Mouse (Mus musculus): ENCODE data around the gene Rb1. TPM values are rescaled to one million over a fixed set of nuclear protein-coding genes. Genes with fewer than 3 reads are reported as not detected.

The Rb1 gene
- polyA plus RNA-seq, 1 experiment from 2014 or later = 21.2 TPM

DNA sequence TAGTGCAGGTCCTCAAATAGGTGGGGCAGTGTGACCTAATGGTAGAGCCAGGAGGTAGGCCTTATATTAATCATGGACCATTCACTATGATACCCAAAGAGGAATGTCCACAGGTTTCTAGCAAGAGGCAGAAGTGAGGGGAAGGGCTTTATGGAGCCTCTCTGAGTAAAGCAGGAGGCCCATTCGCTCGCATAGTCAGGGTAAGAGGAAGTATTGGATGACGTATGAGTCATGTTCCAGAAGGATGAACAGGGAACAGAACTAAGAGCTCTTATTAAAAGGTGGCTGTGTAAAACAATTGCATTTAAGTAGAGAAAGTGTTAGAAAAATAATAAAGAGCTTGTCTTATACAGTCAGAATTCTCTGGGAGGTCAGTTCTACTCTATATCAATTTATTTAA, 145.0 kb downstream of the Rb1 start:
- Histone ChIP-seq H3K27ac (no peak overlapping the region), H3K4me3 (replicated peaks) (no peak overlapping the region), H3K9me3 (no peaks in the 10 kb centered on the region), H3K36me3 (peaks cover 75% of the 10 kb centered on the region), H3K9ac (replicated peaks) (no peak overlapping the region), H3K4me1 (replicated peaks) (peaks cover 4% of the 10 kb centered on the region; the same call in 1 of the 2 replicates), H3K4me2 (replicated peaks) (no peak overlapping the region), H3K27me3 (no peaks in the 10 kb centered on the region)
- no peak for ATAC-seq
- WGBS = 92% methylated on average over 3 of the region's 3 CpGs

- H3K27ac ChIP-seq = no peak overlapping the region
- no peak for ATAC-seq
- H3K36me3 ChIP-seq = peaks cover 71% of the 10 kb centered on the region
- H3K27me3 ChIP-seq = no peaks in the 10 kb centered on the region
- no peak overlapping the region for H3K9ac ChIP-seq (replicated peaks)
- H3K4me1 ChIP-seq (replicated peaks) = peaks cover 4% of the 10 kb centered on the region; the same call in 1 of the 2 replicates
- H3K4me3 ChIP-seq (replicated peaks) = no peak overlapping the region
- H3K9me3 ChIP-seq = no peaks in the 10 kb centered on the region
- H3K4me2 ChIP-seq (replicated peaks) = no peak overlapping the region
- WGBS = 95% methylated on average over 4 of the region's 4 CpGs
These were observed 146.4 kb downstream of the Rb1 start for GRCm38 (mm10) chr14:73179221-73179681.

DNA sequence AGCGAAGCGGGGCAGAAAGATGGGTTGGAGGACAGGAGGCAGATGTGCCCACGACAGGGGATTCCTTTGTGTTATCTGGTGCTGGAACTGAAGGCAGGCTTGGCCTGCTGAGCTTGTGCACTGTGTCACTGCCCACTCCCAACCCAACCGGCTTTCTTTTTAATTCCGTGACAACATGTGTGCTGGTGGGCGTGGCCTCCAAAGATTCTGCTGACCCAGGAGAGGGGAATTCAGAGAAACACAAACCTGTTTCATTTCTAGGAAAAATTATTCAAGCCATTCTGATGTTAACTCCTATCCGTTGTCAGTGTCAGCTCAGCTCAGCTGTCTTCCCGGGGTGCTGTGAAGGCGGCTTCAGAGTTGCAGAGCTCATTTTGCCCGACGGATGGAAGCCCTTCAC, 147.7 kb downstream of the Rb1 start:
- ATAC-seq = no peak
- Histone ChIP-seq H3K27me3 (no peaks in the 10 kb centered on the region), H3K4me2 (replicated peaks) (no peak overlapping the region), H3K36me3 (peaks cover 81% of the 10 kb centered on the region), H3K9ac (replicated peaks) (no peak overlapping the region), H3K4me3 (replicated peaks) (no peak overlapping the region), H3K27ac (no peak overlapping the region), H3K9me3 (no peaks in the 10 kb centered on the region), H3K4me1 (replicated peaks) (peaks cover 4% of the 10 kb centered on the region; the same call in 1 of the 2 replicates)
- 86% methylated on average over 11 of the region's 11 CpGs for WGBS

DNA sequence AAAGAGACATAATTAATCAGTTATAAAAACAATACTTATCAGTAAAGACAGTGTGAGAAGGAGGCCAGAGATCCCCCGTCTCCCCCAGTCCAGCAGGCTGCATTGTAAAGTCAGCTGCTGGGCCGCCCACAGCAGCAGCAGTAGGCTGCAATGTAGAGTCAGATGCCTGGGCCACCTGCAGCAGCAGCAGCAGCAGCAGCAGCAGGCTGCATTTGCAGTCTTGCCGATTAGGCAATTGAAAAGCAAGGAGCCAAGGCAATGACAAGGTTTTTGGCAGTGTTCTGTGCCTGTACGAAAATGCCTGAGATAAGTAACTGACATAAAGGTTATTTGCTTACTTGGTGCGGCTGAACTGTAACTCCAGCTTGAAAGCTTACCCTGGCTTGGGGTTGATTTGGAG, 149.4 kb downstream of the Rb1 start:
- WGBS = 91% methylated on average over 5 of the region's 5 CpGs
- H3K36me3 ChIP-seq = peaks cover 80% of the 10 kb centered on the region
- ATAC-seq = no peak
- no peaks in the 10 kb centered on the region for H3K27me3 ChIP-seq
- no peaks in the 10 kb centered on the region for H3K9me3 ChIP-seq
- H3K4me3 ChIP-seq (replicated peaks) = no peak overlapping the region
- no peak overlapping the region for H3K27ac ChIP-seq
- H3K4me1 ChIP-seq (replicated peaks) = peaks cover 3% of the 10 kb centered on the region; the same call in 1 of the 2 replicates
- no peak overlapping the region for H3K9ac ChIP-seq (replicated peaks)
- no peak overlapping the region for H3K4me2 ChIP-seq (replicated peaks)

DNA sequence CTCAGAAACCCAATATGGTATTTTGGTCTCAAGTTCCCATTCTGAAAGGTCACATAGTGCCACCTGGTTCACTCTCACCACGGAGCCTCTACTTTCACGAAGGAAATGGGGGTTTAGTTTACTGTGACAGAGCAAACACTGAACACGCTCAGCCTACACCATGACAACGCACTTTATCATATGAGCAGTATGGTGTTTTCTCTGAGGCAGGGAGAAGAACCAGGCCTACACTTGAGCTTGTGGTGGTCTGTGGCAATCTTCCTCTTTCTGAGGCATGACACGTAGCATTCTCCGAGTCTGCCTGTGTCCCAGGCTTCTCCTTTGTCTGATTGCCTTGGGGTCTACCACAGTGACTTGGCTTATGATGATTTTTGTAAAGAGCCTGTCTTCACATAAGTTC, 149.8 kb downstream of the Rb1 start:
- H3K36me3 ChIP-seq = peaks cover 81% of the 10 kb centered on the region
- no peak for ATAC-seq
- H3K27ac ChIP-seq = no peak overlapping the region
- no peak overlapping the region for H3K9ac ChIP-seq (replicated peaks)
- no peaks in the 10 kb centered on the region for H3K27me3 ChIP-seq
- WGBS = 88% methylated on average over 6 of the region's 6 CpGs
- H3K9me3 ChIP-seq = no peaks in the 10 kb centered on the region
- H3K4me2 ChIP-seq (replicated peaks) = no peak overlapping the region
- H3K4me1 ChIP-seq (replicated peaks) = no peaks in the 10 kb centered on the region
- H3K4me3 ChIP-seq (replicated peaks) = no peak overlapping the region

DNA sequence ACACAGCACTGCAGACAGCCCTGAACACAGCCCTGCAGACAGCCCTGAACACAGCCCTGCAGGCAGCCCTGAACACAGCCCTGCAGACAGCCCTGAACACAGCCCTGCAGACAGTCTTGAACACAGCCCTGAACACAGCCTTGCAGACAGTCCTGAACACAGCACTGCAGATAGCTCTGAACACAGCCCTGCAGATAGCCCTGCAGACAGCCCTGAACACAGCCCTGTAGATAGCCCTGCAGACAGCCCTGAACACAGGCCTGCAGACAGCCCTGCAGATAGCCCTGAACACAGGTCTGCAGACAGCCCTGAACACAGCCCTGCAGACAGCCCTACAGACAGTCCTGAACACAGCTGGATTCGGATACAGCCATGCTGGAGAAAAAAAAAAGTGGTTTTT, 150.6 kb downstream of the Rb1 start:
- no peak overlapping the region for H3K9ac ChIP-seq (replicated peaks)
- H3K36me3 ChIP-seq = peaks cover 84% of the 10 kb centered on the region
- no peaks in the 10 kb centered on the region for H3K4me1 ChIP-seq (replicated peaks)
- no peak for ATAC-seq
- no peak overlapping the region for H3K4me3 ChIP-seq (replicated peaks)
- WGBS = 94% methylated on average over 1 of the region's 1 CpGs
- no peak overlapping the region for H3K4me2 ChIP-seq (replicated peaks)
- no peaks in the 10 kb centered on the region for H3K27me3 ChIP-seq
- H3K9me3 ChIP-seq = no peaks in the 10 kb centered on the region
- no peak overlapping the region for H3K27ac ChIP-seq

- ATAC-seq = no peak
- Histone ChIP-seq H3K36me3 (peaks cover 85% of the 10 kb centered on the region), H3K9ac (replicated peaks) (no peak overlapping the region)
These were observed 151.3 kb downstream of the Rb1 start for GRCm38 (mm10) chr14:73174091-73174995.

GRCm38 (mm10) chr14:73173662-73174061, 152.0 kb downstream of the Rb1 start:
- Histone ChIP-seq H3K27ac (no peak overlapping the region), H3K36me3 (peaks cover 80% of the 10 kb centered on the region), H3K9me3 (no peaks in the 10 kb centered on the region)

More at GRCm38 (mm10) chr14:73174091-73174995, 151.3 kb downstream of the Rb1 start:
- H3K27me3 ChIP-seq = no peaks in the 10 kb centered on the region
- H3K4me2 ChIP-seq (replicated peaks) = no peak overlapping the region
- H3K9me3 ChIP-seq = no peaks in the 10 kb centered on the region
- H3K4me1 ChIP-seq (replicated peaks) = no peaks in the 10 kb centered on the region
- H3K27ac ChIP-seq = no peak overlapping the region
- 90% methylated on average over 7 of the region's 7 CpGs for WGBS
- H3K4me3 ChIP-seq (replicated peaks) = no peak overlapping the region

DNA sequence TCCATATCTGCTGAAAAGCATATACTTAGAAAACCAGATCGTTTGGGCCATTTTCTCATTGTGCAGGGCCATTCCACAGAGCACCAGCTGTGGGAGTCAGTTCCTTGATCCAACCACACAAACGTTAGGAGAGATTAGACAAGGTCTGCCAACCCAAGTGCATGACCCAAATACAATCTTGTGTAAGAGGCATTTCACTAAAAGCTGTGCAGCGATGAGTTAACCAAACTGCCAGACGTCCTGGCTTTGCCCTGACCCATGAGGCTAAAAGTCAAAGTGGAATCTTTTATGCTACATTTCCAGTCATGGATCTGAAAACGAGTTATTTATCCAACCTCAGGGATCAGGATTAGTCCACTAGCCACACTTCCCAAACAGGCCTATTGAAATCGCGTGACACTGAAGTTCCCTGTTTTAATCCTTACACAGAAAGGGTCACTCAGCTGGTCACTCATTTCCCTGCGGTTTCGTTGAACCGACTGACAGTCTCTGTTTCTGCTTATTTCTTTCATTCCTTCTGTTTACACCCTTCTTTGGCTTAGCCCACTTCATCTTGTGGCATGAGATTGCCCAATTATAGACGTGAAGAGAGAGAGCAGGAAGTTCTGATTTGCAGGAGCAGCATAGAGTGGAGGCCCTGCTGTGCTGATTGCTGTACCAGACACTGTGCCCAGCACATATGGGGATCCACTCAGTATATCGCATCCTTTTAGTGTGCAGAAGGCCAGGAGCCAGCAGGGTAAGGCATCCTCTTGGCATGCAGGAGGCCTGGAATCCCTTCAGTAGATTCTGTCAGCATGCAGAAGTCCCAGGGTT, 153.2 kb downstream of the Rb1 start:
- 46% methylated on average over 12 of the region's 12 CpGs for WGBS
- Histone ChIP-seq H3K9me3 (no peaks in the 10 kb centered on the region), H3K9ac (replicated peaks) (no peak overlapping the region), H3K4me1 (replicated peaks) (no peaks in the 10 kb centered on the region), H3K27ac (no peak overlapping the region), H3K27me3 (no peaks in the 10 kb centered on the region), H3K4me2 (replicated peaks) (no peak overlapping the region), H3K4me3 (replicated peaks) (no peak overlapping the region), H3K36me3 (peaks cover 76% of the 10 kb centered on the region)
- ATAC-seq = no peak

More at GRCm38 (mm10) chr14:73173662-73174061, 152.0 kb downstream of the Rb1 start:
- Histone ChIP-seq H3K4me2 (replicated peaks) (no peak overlapping the region), H3K9ac (replicated peaks) (no peak overlapping the region), H3K27me3 (no peaks in the 10 kb centered on the region), H3K4me3 (replicated peaks) (no peak overlapping the region), H3K4me1 (replicated peaks) (no peaks in the 10 kb centered on the region)
- no peak for ATAC-seq
- 92% methylated on average over 11 of the region's 11 CpGs for WGBS

DNA sequence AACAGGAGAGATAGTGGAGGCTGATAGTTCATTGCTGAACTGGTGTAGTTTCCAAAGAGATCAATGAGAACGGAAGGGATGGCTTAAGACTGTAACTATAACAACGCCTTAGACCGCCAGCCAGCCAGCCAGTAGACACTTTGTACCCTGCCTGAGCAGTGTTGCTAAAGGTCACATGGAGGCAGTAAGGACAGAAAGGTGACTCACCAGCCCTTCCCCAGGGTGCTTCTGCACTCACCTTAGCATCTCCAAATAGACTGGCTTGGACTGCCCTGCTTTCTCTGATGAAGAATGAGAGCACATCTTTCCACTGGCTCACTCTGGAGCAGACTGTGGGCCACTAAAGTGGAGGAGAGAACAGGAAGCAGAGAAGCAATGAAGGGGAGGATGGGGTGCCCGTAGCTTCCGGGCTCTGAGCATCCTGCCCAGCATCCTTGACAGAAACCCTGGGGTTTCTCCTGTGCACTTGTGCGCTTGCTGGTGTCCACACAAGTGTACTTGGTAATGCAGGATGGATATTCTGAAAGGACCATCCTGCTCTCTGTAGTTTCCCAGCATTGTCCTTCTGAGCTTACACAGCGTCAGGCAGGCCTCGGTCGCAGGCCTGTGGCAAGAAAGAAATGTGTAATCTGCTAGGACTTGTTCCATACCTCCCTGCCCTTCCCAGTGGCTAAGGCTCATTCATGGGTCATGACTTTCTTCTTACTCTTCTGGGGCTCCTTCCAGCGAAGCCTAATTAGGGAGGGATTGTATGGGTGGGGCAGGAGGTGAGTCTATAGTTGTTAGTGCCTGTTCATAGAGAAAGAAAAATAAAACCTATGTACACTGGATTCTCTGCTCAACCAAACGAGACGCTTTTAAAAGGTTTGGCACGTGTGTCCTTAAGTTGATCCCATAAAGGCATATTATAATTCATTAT, 155.4 kb downstream of the Rb1 start:
- H3K36me3 ChIP-seq = peaks cover 78% of the 10 kb centered on the region
- WGBS = 81% methylated on average over 13 of the region's 13 CpGs
- H3K4me3 ChIP-seq (replicated peaks) = no peak overlapping the region
- no peaks in the 10 kb centered on the region for H3K4me1 ChIP-seq (replicated peaks)
- no peak for ATAC-seq
- H3K27me3 ChIP-seq = no peaks in the 10 kb centered on the region
- no peak overlapping the region for H3K9ac ChIP-seq (replicated peaks)
- H3K4me2 ChIP-seq (replicated peaks) = no peak overlapping the region
- H3K9me3 ChIP-seq = no peaks in the 10 kb centered on the region
- no peak overlapping the region for H3K27ac ChIP-seq

DNA sequence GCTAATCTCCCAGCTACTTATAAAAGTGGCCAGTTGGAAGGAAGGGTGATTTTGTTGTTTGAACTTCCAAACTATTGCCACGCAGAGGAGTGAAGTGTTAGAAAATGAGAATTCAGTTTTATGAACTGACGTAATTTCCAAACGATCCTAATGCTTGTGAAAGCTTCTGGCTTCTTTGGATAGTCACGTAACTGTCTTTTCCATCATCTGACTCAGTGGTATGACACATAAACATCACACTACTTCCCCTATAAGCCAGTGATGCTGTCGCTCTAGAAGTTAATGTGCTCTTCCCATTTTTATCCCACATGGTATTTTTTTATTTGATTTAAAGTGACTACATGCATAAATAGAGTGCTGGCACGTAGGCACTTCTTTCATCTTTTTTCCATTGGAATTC, 157.0 kb downstream of the Rb1 start:
- Histone ChIP-seq H3K27ac (no peak overlapping the region), H3K4me1 (replicated peaks) (no peaks in the 10 kb centered on the region), H3K36me3 (peaks cover 78% of the 10 kb centered on the region), H3K4me3 (replicated peaks) (no peak overlapping the region), H3K4me2 (replicated peaks) (no peak overlapping the region), H3K9ac (replicated peaks) (no peak overlapping the region), H3K9me3 (no peaks in the 10 kb centered on the region), H3K27me3 (no peaks in the 10 kb centered on the region)
- ATAC-seq = no peak
- 94% methylated on average over 6 of the region's 6 CpGs for WGBS

Data from midbrain, embryonic 13.5 days (tissue).